Mouse (Mus musculus) neural tube, embryonic 14.5 days (tissue): ENCODE data around the gene Necab3. TPM values are rescaled to one million over a fixed set of nuclear protein-coding genes. Genes with fewer than 3 reads are reported as not detected.
A peak's percentile ranks its signal among the peaks of the same experiment; 100 is the strongest.

Experiments used
- ATAC-seq: fragments of 200-750 bp; cut with Nextera tagmentation; 2 replicates; pipeline ENCODE4 v1.8.0; 2017; ENCODE audit warnings: low read depth, mild to moderate bottlenecking, moderate TSS enrichment, moderate library complexity
- H3K27ac ChIP-seq: fragments of 300-500 bp; sonication (generic); 2 replicates; pipeline ENCODE4 v1.5.1; 2014; ENCODE audit warnings: low read depth, mild to moderate bottlenecking, control low read depth, low read length, moderate library complexity, mixed read lengths
- H3K27me3 ChIP-seq: fragments of 300-500 bp; sonication (generic); 2 replicates; pipeline ENCODE4 v1.6.1; 2014; ENCODE audit warnings: low read length; ENCODE audit not compliant: control insufficient read depth, insufficient read depth
- H3K36me3 ChIP-seq: fragments of 300-500 bp; sonication (generic); 2 replicates; pipeline ENCODE4 v1.6.1; 2014; ENCODE audit warnings: low read length, mixed read lengths; ENCODE audit not compliant: control insufficient read depth, insufficient read depth
- H3K4me1 ChIP-seq: fragments of 300-500 bp; sonication (generic); 2 replicates; pipeline ENCODE4 v1.6.1; 2014; ENCODE audit warnings: low read length; ENCODE audit not compliant: control insufficient read depth, insufficient read depth
- H3K4me2 ChIP-seq: fragments of 300-500 bp; sonication (generic); 2 replicates; pipeline ENCODE4 v1.6.1; 2014; ENCODE audit warnings: mild to moderate bottlenecking, low read depth, low read length, control low read depth
- H3K4me3 ChIP-seq: fragments of 300-500 bp; sonication (generic); 2 replicates; pipeline ENCODE4 v1.5.1; 2014; ENCODE audit warnings: low read depth, low read length, control low read depth, mixed read lengths
- H3K9ac ChIP-seq: fragments of 300-500 bp; sonication (generic); replicated peaks from 2 replicates; pipeline ENCODE4 v1.6.1; 2014; ENCODE audit warnings: low read depth, mild to moderate bottlenecking, control low read depth, low read length, mixed read lengths
- H3K9me3 ChIP-seq: fragments of 300-500 bp; sonication (generic); 2 replicates; pipeline ENCODE4 v1.6.1; 2016; ENCODE audit warnings: low read length; ENCODE audit not compliant: control insufficient read depth
- WGBS: fragments of 180-500 bp; shearing (Covaris S2); extraction: QIAGEN DNeasy Blood & Tissue Kit; methylation state at CpG from one replicate; pipeline ENCODE4 v1.1.7; 2014; 5-methylcytosine and 5-hydroxymethylcytosine counted together
- polyA plus RNA-seq: library from polyadenylated mRNA; unstranded; fragments of >200 nt; fragmentation: Nextera tagmentation; extraction: Ambion mirVana; gene quantifications from 2 replicates; pipeline ENCODE4 v1.2.1, GENCODE M21; 2014

Necab3 gene
- polyA plus RNA-seq, 1 experiment from 2014 or later: 16.8 TPM

DNA sequence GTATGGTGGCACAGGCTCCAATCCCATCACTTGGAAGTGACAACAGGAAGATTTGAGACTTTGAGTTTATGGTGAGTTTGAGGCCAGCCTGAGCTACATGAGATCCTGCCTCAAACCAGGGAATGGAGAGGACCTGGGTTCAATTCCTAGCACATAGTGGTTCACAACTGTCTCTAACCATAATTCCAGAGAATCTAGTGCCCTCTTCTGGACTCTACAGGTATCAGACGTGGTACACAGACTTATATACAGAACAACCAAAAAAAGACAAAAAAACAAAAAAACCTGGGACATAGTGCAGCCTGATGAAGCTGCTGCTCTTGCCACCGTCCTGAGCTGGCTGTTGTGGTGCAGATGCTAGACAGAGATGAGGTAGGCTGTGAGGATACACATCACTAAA lies 17.1 kb downstream of the Necab3 start:
- no peak overlapping the region for H3K27ac ChIP-seq
- no peaks in the 10 kb centered on the region for H3K27me3 ChIP-seq
- no peak overlapping the region for H3K4me2 ChIP-seq
- peaks cover 7% of the 10 kb centered on the region; the same call in 1 of the 2 replicates for H3K4me1 ChIP-seq
- WGBS: 87% methylated on average over 2 of the region's 2 CpGs
- no peak for ATAC-seq
- H3K36me3 ChIP-seq: peaks cover 3% of the 10 kb centered on the region
- no peak overlapping the region for H3K4me3 ChIP-seq
- H3K9ac ChIP-seq: no peak overlapping the region
- no peaks in the 10 kb centered on the region for H3K9me3 ChIP-seq

DNA sequence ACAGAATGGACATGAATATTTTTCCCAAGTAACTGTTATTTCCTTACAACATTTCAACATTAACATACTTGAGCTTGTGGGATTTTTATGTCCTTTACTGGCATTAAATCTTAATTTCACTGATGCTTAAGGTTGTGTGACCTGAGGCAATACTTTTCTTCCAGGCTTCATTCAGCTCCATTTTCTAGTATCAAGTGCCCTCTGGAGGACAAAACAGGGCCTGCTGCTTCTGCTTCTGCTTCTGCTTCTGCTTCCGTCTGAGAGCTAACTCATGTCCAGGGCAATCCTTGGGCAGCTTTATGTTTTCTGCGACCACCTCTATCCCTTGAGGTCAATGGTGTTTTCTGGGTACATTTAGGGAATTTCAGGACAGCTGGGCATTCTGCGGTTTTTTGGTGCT lies 19.0 kb downstream of the Necab3 start:
- Histone ChIP-seq H3K27me3 (no peaks in the 10 kb centered on the region), H3K9me3 (no peaks in the 10 kb centered on the region), H3K4me3 (no peak overlapping the region), H3K9ac (no peak overlapping the region), H3K36me3 (peaks cover 11% of the 10 kb centered on the region), H3K27ac (no peak overlapping the region), H3K4me2 (no peak overlapping the region), H3K4me1 (peaks cover 7% of the 10 kb centered on the region; the same call in 1 of the 2 replicates)
- no peak for ATAC-seq
- 64% methylated on average over 3 of the region's 3 CpGs for WGBS

DNA sequence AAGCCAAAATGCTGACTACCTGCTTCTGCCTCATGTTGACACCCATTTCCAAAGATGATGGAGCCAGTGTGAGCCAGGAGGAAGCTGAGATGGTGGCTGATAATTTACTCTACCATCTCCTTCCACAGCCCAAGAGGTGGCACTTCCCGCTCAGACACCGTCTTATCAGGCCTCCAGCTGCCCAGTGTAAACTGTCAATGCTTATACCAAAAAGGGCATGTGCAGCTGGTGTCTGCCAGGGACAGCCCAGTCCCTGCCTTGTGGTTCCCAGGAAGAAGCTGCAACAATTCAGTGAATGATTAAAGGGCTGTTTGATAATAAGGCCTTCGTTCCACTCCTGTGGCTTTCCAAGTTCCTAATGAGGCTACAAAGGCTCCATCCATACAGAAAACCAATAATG lies 20.0 kb downstream of the Necab3 start:
- no peak for ATAC-seq
- Histone ChIP-seq H3K36me3 (peaks cover 13% of the 10 kb centered on the region), H3K4me1 (peaks cover 7% of the 10 kb centered on the region; the same call in 1 of the 2 replicates), H3K9me3 (no peaks in the 10 kb centered on the region), H3K4me2 (no peak overlapping the region), H3K27me3 (no peaks in the 10 kb centered on the region), H3K4me3 (no peak overlapping the region), H3K9ac (no peak overlapping the region), H3K27ac (0 out of 2 replicates have a peak overlapping the region, but pooled peaks have one; percentile 16)
- 26% methylated on average over 3 of the region's 3 CpGs for WGBS

DNA sequence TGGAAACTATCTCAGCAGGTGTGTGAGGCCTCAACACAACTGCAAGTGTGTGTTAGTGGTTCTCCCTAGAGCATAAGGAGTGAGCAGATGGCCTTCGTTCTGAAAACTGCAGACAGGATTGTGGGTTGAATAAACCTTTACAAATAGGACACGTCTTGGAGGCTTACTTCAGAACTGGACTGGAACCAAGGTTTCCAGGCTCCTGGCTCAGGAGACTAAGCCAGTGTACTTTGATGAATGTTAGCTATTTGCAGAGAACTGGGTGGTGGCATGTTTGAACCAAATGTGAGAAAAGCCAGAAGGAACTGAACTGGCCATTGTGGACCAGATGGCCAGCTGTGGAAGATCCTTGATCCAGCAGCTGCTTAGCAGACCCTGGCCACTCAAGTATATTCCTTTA lies 20.4 kb downstream of the Necab3 start:
- Histone ChIP-seq H3K4me1 (peaks cover 7% of the 10 kb centered on the region; the same call in 1 of the 2 replicates), H3K9me3 (no peaks in the 10 kb centered on the region), H3K27ac (no peak overlapping the region), H3K4me3 (no peak overlapping the region), H3K4me2 (no peak overlapping the region), H3K27me3 (no peaks in the 10 kb centered on the region), H3K36me3 (peaks cover 13% of the 10 kb centered on the region), H3K9ac (no peak overlapping the region)
- ATAC-seq: no peak
- whole genome bisulfite sequencing: 38% methylated on average over 2 of the region's 2 CpGs

DNA sequence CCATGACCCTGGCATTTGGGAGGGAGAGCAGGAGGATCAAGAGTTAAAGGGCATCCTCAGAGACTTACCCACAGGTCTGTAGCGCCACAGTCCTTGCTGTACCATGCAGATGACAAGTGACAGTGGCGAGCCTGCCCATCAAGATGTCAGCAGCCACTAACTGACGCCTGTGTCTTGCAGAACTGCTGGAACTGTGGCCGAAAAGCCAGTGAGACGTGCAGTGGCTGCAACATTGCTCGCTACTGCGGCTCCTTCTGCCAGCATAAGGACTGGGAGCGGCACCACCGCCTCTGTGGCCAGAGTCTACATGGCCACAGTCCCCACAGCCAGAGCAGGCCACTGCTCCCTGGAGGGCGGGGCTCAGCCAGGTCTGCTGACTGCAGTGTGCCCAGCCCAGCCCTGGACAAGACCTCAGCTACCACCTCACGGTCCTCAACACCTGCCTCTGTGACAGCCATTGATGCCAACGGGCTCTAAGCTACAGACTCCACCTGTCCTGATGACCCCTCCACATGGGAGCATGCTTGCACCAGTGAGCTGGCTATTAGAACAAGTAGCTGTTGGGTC lies 23.9 kb downstream of the Necab3 start:
- H3K4me3 ChIP-seq: no peak overlapping the region
- H3K27me3 ChIP-seq: no peaks in the 10 kb centered on the region
- H3K9me3 ChIP-seq: no peaks in the 10 kb centered on the region
- no peak overlapping the region for H3K9ac ChIP-seq
- no peak overlapping the region for H3K27ac ChIP-seq
- peaks cover 7% of the 10 kb centered on the region; the same call in 1 of the 2 replicates for H3K4me1 ChIP-seq
- no peak for ATAC-seq
- 94% methylated on average over 12 of the region's 12 CpGs for WGBS
- H3K4me2 ChIP-seq: no peak overlapping the region
- H3K36me3 ChIP-seq: peaks cover 26% of the 10 kb centered on the region

DNA sequence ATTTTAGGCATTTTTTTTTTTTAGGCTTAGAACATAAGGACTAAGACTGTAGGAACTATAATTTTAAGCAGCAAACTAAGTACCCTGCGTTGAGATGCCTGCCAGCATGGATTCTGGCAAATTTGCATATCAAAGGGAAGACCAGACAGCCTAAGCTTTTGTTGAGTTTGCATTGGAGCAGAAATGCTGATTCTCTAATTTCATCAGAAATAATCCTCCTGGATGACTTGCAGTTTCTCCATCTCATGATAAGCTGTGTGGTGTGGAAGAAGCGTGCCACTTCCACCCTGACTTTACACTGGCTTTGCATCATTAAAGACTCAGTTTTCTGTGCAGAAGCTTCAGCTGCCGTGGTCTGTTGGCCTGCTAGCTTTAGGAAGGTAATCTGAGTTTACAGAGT lies 25.8 kb downstream of the Necab3 start:
- no peak for ATAC-seq
- no peaks in the 10 kb centered on the region for H3K4me1 ChIP-seq
- no peaks in the 10 kb centered on the region for H3K27me3 ChIP-seq
- 48% methylated on average over 3 of the region's 3 CpGs for WGBS
- no peak overlapping the region for H3K9ac ChIP-seq
- H3K4me3 ChIP-seq: no peak overlapping the region
- H3K9me3 ChIP-seq: no peaks in the 10 kb centered on the region
- H3K36me3 ChIP-seq: peaks cover 31% of the 10 kb centered on the region
- no peak overlapping the region for H3K4me2 ChIP-seq
- no peak overlapping the region for H3K27ac ChIP-seq

DNA sequence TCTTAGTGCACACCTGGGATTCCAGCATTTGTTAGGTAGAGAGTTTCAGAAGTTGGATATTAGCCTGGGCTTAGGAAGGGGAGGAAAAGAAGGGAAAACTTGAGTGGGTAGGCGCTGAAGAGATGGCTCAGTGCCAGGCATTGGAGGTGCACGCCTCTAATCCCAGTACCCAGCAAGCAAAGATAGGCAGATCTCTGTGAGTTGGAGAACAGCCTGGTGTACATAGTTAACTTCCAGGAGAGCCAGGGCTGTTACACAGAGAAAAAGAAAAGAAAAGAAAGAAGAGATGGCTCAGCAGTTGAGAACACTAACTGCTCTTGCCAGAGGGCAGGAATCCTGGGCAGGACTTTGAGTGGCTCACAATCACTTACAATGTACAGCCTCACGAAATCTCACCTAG lies 32.2 kb downstream of the Necab3 start:
- H3K9ac ChIP-seq: no peak overlapping the region
- no peak overlapping the region for H3K27ac ChIP-seq
- no peaks in the 10 kb centered on the region for H3K4me1 ChIP-seq
- H3K27me3 ChIP-seq: no peaks in the 10 kb centered on the region
- no peak overlapping the region for H3K4me3 ChIP-seq
- ATAC-seq: no peak
- H3K4me2 ChIP-seq: no peak overlapping the region
- peaks cover 20% of the 10 kb centered on the region for H3K36me3 ChIP-seq
- H3K9me3 ChIP-seq: no peaks in the 10 kb centered on the region
- 88% methylated on average over 3 of the region's 3 CpGs for WGBS

DNA sequence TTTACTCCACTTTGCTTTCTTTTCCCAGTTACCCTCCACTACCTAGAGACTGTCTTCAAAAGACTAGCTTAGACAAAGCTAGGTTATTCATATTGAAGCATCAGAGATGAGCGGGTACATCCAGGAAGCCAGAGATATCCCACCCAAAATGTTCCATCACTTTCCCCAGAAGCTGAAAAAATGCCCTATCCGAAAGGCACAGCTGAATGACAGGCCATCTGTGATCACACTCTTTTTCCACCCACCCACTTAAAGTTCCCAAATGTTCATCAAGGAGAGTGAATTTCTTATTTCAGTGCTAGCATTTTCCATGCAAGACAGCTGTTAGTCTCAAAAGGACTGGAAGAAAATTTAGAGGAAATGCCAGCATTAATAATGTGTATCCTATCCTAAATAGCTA lies 33.4 kb downstream of the Necab3 start:
- Histone ChIP-seq H3K27ac (no peak overlapping the region), H3K4me2 (no peak overlapping the region), H3K9me3 (no peaks in the 10 kb centered on the region), H3K9ac (no peak overlapping the region), H3K4me1 (no peaks in the 10 kb centered on the region), H3K4me3 (no peak overlapping the region), H3K27me3 (no peaks in the 10 kb centered on the region), H3K36me3 (peaks cover 14% of the 10 kb centered on the region)
- 90% methylated on average over 2 of the region's 2 CpGs for WGBS
- ATAC-seq: no peak

DNA sequence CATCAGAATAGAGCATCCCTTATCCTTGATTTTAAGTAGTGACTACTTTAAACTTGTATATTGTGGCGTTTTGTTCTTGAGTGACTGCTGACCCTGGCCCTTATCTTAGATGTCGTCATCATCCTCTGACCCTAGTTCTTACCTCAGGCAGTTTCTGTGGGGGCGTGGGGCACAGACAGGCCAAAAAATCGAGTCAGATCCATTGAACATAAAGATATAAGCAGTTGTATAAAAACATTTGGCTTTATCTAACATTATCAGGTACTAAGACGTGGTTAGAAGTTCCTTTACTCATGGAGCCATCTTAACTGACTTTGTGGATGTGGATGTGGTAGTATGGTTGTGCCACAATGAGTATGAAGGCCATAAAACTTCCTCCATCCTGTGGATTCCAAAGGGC lies 36.4 kb downstream of the Necab3 start:
- WGBS: 97% methylated on average over 5 of the region's 5 CpGs
- H3K36me3 ChIP-seq: peaks cover 13% of the 10 kb centered on the region
- ATAC-seq: no peak
- no peak overlapping the region for H3K27ac ChIP-seq
- no peaks in the 10 kb centered on the region for H3K4me1 ChIP-seq
- no peak overlapping the region for H3K9ac ChIP-seq
- H3K4me3 ChIP-seq: no peak overlapping the region
- no peaks in the 10 kb centered on the region for H3K27me3 ChIP-seq
- no peak overlapping the region for H3K4me2 ChIP-seq
- H3K9me3 ChIP-seq: no peaks in the 10 kb centered on the region
